Mouse (Mus musculus) adrenal gland (tissue): ENCODE results near the gene Pin4.
"Not testable (repeated sequence)": the region's sequence is repeated elsewhere in the genome, so short reads cannot be mapped to it uniquely, and the experiment has no call there.

ENCODE experiments used
- intact Hi-C: fragments of 180-260 bp; cut with DNase I; formaldehyde crosslinking; loops from one replicate; pipeline ENCODE4 v1.15.1; 2025
- long read RNA-seq, 2 experiments: library from polyadenylated mRNA; unstranded; transcript quantifications; one replicate each; pipeline ENCODE4 v2.0.0; 2020; ENCODE audit warnings: borderline replicate concordance in 1 of 2; ENCODE audit not compliant: insufficient replicate concordance in 1 of 2

Pin4 gene
- long read RNA-seq, experiment 1, transcript Pin4-201 (4 exons, 489 nt) = major isoform, 67 of 68 reads
- long read RNA-seq, experiment 1, partial matches to known transcripts = 0 of 68 reads
- long read RNA-seq, experiment 1, other reads (novel, unspliced or antisense) = 1 of 68 reads
- long read RNA-seq, experiment 2, transcript Pin4-201 (4 exons, 489 nt) = major isoform, 56 of 59 reads
- long read RNA-seq, experiment 2, partial matches to known transcripts = 1 of 59 reads
- long read RNA-seq, experiment 2, other reads (novel, unspliced or antisense) = 2 of 59 reads

- intact Hi-C loops = no loop called here
Measured at GRCm38 (mm10) chrX:102119042-102119864, at the start of gene Pin4. Gene Pin4 (plus strand): TSS chrX:102119447.

- intact Hi-C loops = no loop called here
Measured at GRCm38 (mm10) chrX:102070591-102071471, 48.4 kb upstream of the Pin4 start, which contains the start of gene Rtl5. Gene Rtl5 (minus strand): TSS chrX:102071304.

- intact Hi-C loops = no loop called here
Measured at GRCm38 (mm10) chrX:102071517-102071916, 47.7 kb upstream of the Pin4 start.

GRCm38 (mm10) chrX:102073605-102074325 is 45.5 kb upstream of the Pin4 start:
- intact Hi-C loops = no loop called here

GRCm38 (mm10) chrX:102074435-102074834 is 44.8 kb upstream of the Pin4 start:
- intact Hi-C loops = no loop called here

- intact Hi-C loops = no loop called here
Measured at GRCm38 (mm10) chrX:102075158-102075557, 44.1 kb upstream of the Pin4 start.

- intact Hi-C loops = no loop called here
Measured at GRCm38 (mm10) chrX:102076886-102077765, 42.1 kb upstream of the Pin4 start.

- intact Hi-C loops = no loop called here
Measured at GRCm38 (mm10) chrX:102081076-102081475, 38.2 kb upstream of the Pin4 start.

- intact Hi-C loops = no loop called here
Measured at GRCm38 (mm10) chrX:102081573-102082279, 37.5 kb upstream of the Pin4 start.

- intact Hi-C loops = no loop called here
Measured at GRCm38 (mm10) chrX:102082340-102082739, 36.9 kb upstream of the Pin4 start.

GRCm38 (mm10) chrX:102085798-102086443 is 33.3 kb upstream of the Pin4 start:
- intact Hi-C loops = no loop called here

- intact Hi-C loops = no loop called here
Measured at GRCm38 (mm10) chrX:102090605-102091004, 28.6 kb upstream of the Pin4 start.

GRCm38 (mm10) chrX:102094381-102094904 is 24.8 kb upstream of the Pin4 start:
- intact Hi-C loops = no loop called here

- intact Hi-C loops = no loop called here
Measured at GRCm38 (mm10) chrX:102101886-102102285, 17.4 kb upstream of the Pin4 start.

GRCm38 (mm10) chrX:102103830-102104229 is 15.4 kb upstream of the Pin4 start:
- intact Hi-C loops = not testable (repeated sequence)

GRCm38 (mm10) chrX:102109349-102109748 is 9.9 kb upstream of the Pin4 start:
- intact Hi-C loops = not testable (repeated sequence)

GRCm38 (mm10) chrX:102115676-102116075 is 3.6 kb upstream of the Pin4 start:
- intact Hi-C loops = no loop called here

- intact Hi-C loops = no loop called here
Measured at GRCm38 (mm10) chrX:102121321-102121720, 2.1 kb downstream of the Pin4 start.
